Mouse (Mus musculus): ENCODE results near the gene Ttc39d. TPM values are rescaled to one million over a fixed set of nuclear protein-coding genes. Genes with fewer than 3 reads are reported as not detected.

Ttc39d gene
- polyA plus RNA-seq, 1 experiment from 2014 or later, result not detected

GRCm38 (mm10) chr17:80168425-80169182 lies 38.7 kb upstream of the Ttc39d start:
- H3K9ac ChIP-seq (replicated peaks; ENCODE audit: low read depth, low read length), result no peak overlapping the region
- no peaks in the 10 kb centered on the region for H3K27me3 ChIP-seq (ENCODE audit: control insufficient read depth, insufficient read depth, low read length)
- peaks cover 17% of the 10 kb centered on the region for H3K4me1 ChIP-seq (ENCODE audit: control insufficient read depth, insufficient read depth, low read length)
- WGBS, result 19% methylated on average over 16 of the region's 16 CpGs
- ATAC-seq (ENCODE audit: insufficient number of reproducible peaks, insufficient read depth, low FRiP score, low read depth), result peak; percentile 71; the same call in 1 of the 2 replicates
- no peaks in the 10 kb centered on the region for H3K9me3 ChIP-seq (ENCODE audit: control insufficient read depth, low read depth, low read length)
- peak overlapping the region; percentile 17 for H3K27ac ChIP-seq (ENCODE audit: low read length)
- H3K4me3 ChIP-seq (ENCODE audit: low read depth, low read length), result no peak overlapping the region
- H3K4me2 ChIP-seq (replicated peaks; ENCODE audit: low read depth, low read length), result peak overlapping the region; percentile 42
- no peaks in the 10 kb centered on the region for H3K36me3 ChIP-seq (ENCODE audit: control insufficient read depth, insufficient read depth, low read length)

- H3K27ac ChIP-seq (ENCODE audit: low read length), result no peak overlapping the region
- no peak for ATAC-seq (ENCODE audit: insufficient number of reproducible peaks, insufficient read depth, low FRiP score, low read depth)
- WGBS, result 91% methylated on average over 6 of the region's 6 CpGs
Observed at GRCm38 (mm10) chr17:80169792-80170191, 37.5 kb upstream of the Ttc39d start.

GRCm38 (mm10) chr17:80170951-80171350 lies 36.3 kb upstream of the Ttc39d start:
- Histone ChIP-seq H3K27ac (ENCODE audit: low read length) (no peak overlapping the region), H3K4me1 (ENCODE audit: control insufficient read depth, insufficient read depth, low read length) (peaks cover 15% of the 10 kb centered on the region)

More at GRCm38 (mm10) chr17:80169792-80170191, 37.5 kb upstream of the Ttc39d start:
- Histone ChIP-seq H3K4me3 (ENCODE audit: low read depth, low read length) (no peak overlapping the region), H3K4me1 (ENCODE audit: control insufficient read depth, insufficient read depth, low read length) (peaks cover 17% of the 10 kb centered on the region), H3K9me3 (ENCODE audit: control insufficient read depth, low read depth, low read length) (no peaks in the 10 kb centered on the region), H3K27me3 (ENCODE audit: control insufficient read depth, insufficient read depth, low read length) (no peaks in the 10 kb centered on the region), H3K36me3 (ENCODE audit: control insufficient read depth, insufficient read depth, low read length) (no peaks in the 10 kb centered on the region), H3K9ac (replicated peaks; ENCODE audit: low read depth, low read length) (no peak overlapping the region), H3K4me2 (replicated peaks; ENCODE audit: low read depth, low read length) (no peak overlapping the region)

GRCm38 (mm10) chr17:80171948-80172347 lies 35.3 kb upstream of the Ttc39d start:
- no peak for ATAC-seq (ENCODE audit: insufficient number of reproducible peaks, insufficient read depth, low FRiP score, low read depth)
- H3K27me3 ChIP-seq (ENCODE audit: control insufficient read depth, insufficient read depth, low read length), result no peaks in the 10 kb centered on the region
- H3K4me3 ChIP-seq (ENCODE audit: low read depth, low read length), result no peak overlapping the region
- 83% methylated on average over 4 of the region's 4 CpGs for WGBS
- H3K36me3 ChIP-seq (ENCODE audit: control insufficient read depth, insufficient read depth, low read length), result no peaks in the 10 kb centered on the region
- H3K9me3 ChIP-seq (ENCODE audit: control insufficient read depth, low read depth, low read length), result no peaks in the 10 kb centered on the region
- H3K27ac ChIP-seq (ENCODE audit: low read length), result no peak overlapping the region
- H3K4me1 ChIP-seq (ENCODE audit: control insufficient read depth, insufficient read depth, low read length), result peaks cover 14% of the 10 kb centered on the region
- no peak overlapping the region for H3K9ac ChIP-seq (replicated peaks; ENCODE audit: low read depth, low read length)
- no peak overlapping the region for H3K4me2 ChIP-seq (replicated peaks; ENCODE audit: low read depth, low read length)

More at GRCm38 (mm10) chr17:80170951-80171350, 36.3 kb upstream of the Ttc39d start:
- WGBS, result 85% methylated on average over 7 of the region's 7 CpGs
- H3K4me3 ChIP-seq (ENCODE audit: low read depth, low read length), result no peak overlapping the region
- H3K36me3 ChIP-seq (ENCODE audit: control insufficient read depth, insufficient read depth, low read length), result no peaks in the 10 kb centered on the region
- no peak overlapping the region for H3K9ac ChIP-seq (replicated peaks; ENCODE audit: low read depth, low read length)
- no peaks in the 10 kb centered on the region for H3K27me3 ChIP-seq (ENCODE audit: control insufficient read depth, insufficient read depth, low read length)
- H3K4me2 ChIP-seq (replicated peaks; ENCODE audit: low read depth, low read length), result no peak overlapping the region
- no peak for ATAC-seq (ENCODE audit: insufficient number of reproducible peaks, insufficient read depth, low FRiP score, low read depth)
- H3K9me3 ChIP-seq (ENCODE audit: control insufficient read depth, low read depth, low read length), result no peaks in the 10 kb centered on the region

- no peak for ATAC-seq (ENCODE audit: insufficient number of reproducible peaks, insufficient read depth, low FRiP score, low read depth)
- H3K9me3 ChIP-seq (ENCODE audit: control insufficient read depth, low read depth, low read length), result no peaks in the 10 kb centered on the region
- H3K4me3 ChIP-seq (ENCODE audit: low read depth, low read length), result no peak overlapping the region
- no peaks in the 10 kb centered on the region for H3K27me3 ChIP-seq (ENCODE audit: control insufficient read depth, insufficient read depth, low read length)
- H3K27ac ChIP-seq (ENCODE audit: low read length), result no peak overlapping the region
- 84% methylated on average over 5 of the region's 5 CpGs for WGBS
- no peak overlapping the region for H3K4me2 ChIP-seq (replicated peaks; ENCODE audit: low read depth, low read length)
- H3K4me1 ChIP-seq (ENCODE audit: control insufficient read depth, insufficient read depth, low read length), result peaks cover 11% of the 10 kb centered on the region
- no peak overlapping the region for H3K9ac ChIP-seq (replicated peaks; ENCODE audit: low read depth, low read length)
- no peaks in the 10 kb centered on the region for H3K36me3 ChIP-seq (ENCODE audit: control insufficient read depth, insufficient read depth, low read length)
Observed at GRCm38 (mm10) chr17:80172761-80173160, 34.5 kb upstream of the Ttc39d start.

- no peaks in the 10 kb centered on the region for H3K36me3 ChIP-seq (ENCODE audit: control insufficient read depth, insufficient read depth, low read length)
- H3K27me3 ChIP-seq (ENCODE audit: control insufficient read depth, insufficient read depth, low read length), result no peaks in the 10 kb centered on the region
- H3K9ac ChIP-seq (replicated peaks; ENCODE audit: low read depth, low read length), result no peak overlapping the region
- ATAC-seq (ENCODE audit: insufficient number of reproducible peaks, insufficient read depth, low FRiP score, low read depth), result no peak
- no peaks in the 10 kb centered on the region for H3K9me3 ChIP-seq (ENCODE audit: control insufficient read depth, low read depth, low read length)
- no peak overlapping the region for H3K27ac ChIP-seq (ENCODE audit: low read length)
- no peak overlapping the region for H3K4me3 ChIP-seq (ENCODE audit: low read depth, low read length)
- WGBS, result 93% methylated on average over 2 of the region's 2 CpGs
- H3K4me1 ChIP-seq (ENCODE audit: control insufficient read depth, insufficient read depth, low read length), result peaks cover 2% of the 10 kb centered on the region; the same call in 1 of the 2 replicates
- no peak overlapping the region for H3K4me2 ChIP-seq (replicated peaks; ENCODE audit: low read depth, low read length)
Observed at GRCm38 (mm10) chr17:80173708-80174107, 33.6 kb upstream of the Ttc39d start.

- WGBS, result 84% methylated on average over 3 of the region's 3 CpGs
- Histone ChIP-seq H3K4me3 (ENCODE audit: low read depth, low read length) (no peak overlapping the region), H3K27me3 (ENCODE audit: control insufficient read depth, insufficient read depth, low read length) (no peaks in the 10 kb centered on the region), H3K4me2 (replicated peaks; ENCODE audit: low read depth, low read length) (no peak overlapping the region), H3K9ac (replicated peaks; ENCODE audit: low read depth, low read length) (no peak overlapping the region), H3K27ac (ENCODE audit: low read length) (no peak overlapping the region), H3K9me3 (ENCODE audit: control insufficient read depth, low read depth, low read length) (no peaks in the 10 kb centered on the region), H3K4me1 (ENCODE audit: control insufficient read depth, insufficient read depth, low read length) (no peaks in the 10 kb centered on the region), H3K36me3 (ENCODE audit: control insufficient read depth, insufficient read depth, low read length) (no peaks in the 10 kb centered on the region)
- no peak for ATAC-seq (ENCODE audit: insufficient number of reproducible peaks, insufficient read depth, low FRiP score, low read depth)
Observed at GRCm38 (mm10) chr17:80174146-80174545, 33.1 kb upstream of the Ttc39d start.

- Histone ChIP-seq H3K36me3 (ENCODE audit: control insufficient read depth, insufficient read depth, low read length) (no peaks in the 10 kb centered on the region), H3K27me3 (ENCODE audit: control insufficient read depth, insufficient read depth, low read length) (no peaks in the 10 kb centered on the region), H3K27ac (ENCODE audit: low read length) (no peak overlapping the region), H3K4me3 (ENCODE audit: low read depth, low read length) (no peak overlapping the region), H3K9ac (replicated peaks; ENCODE audit: low read depth, low read length) (no peak overlapping the region), H3K9me3 (ENCODE audit: control insufficient read depth, low read depth, low read length) (no peaks in the 10 kb centered on the region), H3K4me2 (replicated peaks; ENCODE audit: low read depth, low read length) (no peak overlapping the region), H3K4me1 (ENCODE audit: control insufficient read depth, insufficient read depth, low read length) (no peaks in the 10 kb centered on the region)
- WGBS, result 70% methylated on average over 19 of the region's 19 CpGs
- ATAC-seq (ENCODE audit: insufficient number of reproducible peaks, insufficient read depth, low FRiP score, low read depth), result no peak
Observed at GRCm38 (mm10) chr17:80174699-80175385, 32.4 kb upstream of the Ttc39d start.

Measured in stomach, embryonic 14.5 days (tissue).